Mouse (Mus musculus) left cerebral cortex, postnatal 25 days (tissue): ENCODE measurements around the gene Olfr12. TPM values are rescaled to one million over a fixed set of nuclear protein-coding genes. Genes with fewer than 3 reads are reported as not detected.

Source experiments
- DNase-seq, 2 experiments: peaks; one replicate each; pipeline ENCODE4 v3.0.0; 2022; ENCODE audit warnings: low spot score in 2 of 2, mixed read lengths in 1 of 2
- intact Hi-C: fragments of 180-260 bp; cut with DNase I; formaldehyde crosslinking; loops from one replicate; pipeline ENCODE4 v1.15.1; 2025
- total RNA-seq, 2 experiments: library from RNA; stranded (reverse); gene quantifications; 2 replicates each; pipeline ENCODE4 v1.2.3; 2021

The Olfr12 gene
- total RNA-seq, 2 experiments from 2014 or later: not detected

DNA sequence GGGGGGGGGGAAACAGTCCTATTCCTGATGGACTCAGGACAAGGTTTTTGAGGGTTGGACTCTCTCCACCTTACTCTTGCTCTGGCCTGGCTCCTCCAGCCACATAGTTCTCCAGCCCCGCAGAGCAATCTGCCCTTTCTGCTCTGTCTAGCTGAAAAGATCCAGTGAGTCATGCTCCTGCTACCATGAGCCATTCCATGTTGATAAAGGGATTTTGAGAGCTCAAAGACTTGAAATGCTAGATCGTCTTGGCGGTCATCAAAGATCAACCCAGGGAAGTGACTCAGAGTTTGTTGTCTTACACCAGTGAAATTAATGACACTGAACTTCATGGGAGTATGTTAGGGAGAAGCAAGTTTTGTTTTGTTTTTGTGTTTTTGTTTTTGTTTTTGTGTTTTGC, 51.8 kb downstream of the Olfr12 start:
- no peak for DNase-seq
- intact Hi-C loops: no loop called here

DNA sequence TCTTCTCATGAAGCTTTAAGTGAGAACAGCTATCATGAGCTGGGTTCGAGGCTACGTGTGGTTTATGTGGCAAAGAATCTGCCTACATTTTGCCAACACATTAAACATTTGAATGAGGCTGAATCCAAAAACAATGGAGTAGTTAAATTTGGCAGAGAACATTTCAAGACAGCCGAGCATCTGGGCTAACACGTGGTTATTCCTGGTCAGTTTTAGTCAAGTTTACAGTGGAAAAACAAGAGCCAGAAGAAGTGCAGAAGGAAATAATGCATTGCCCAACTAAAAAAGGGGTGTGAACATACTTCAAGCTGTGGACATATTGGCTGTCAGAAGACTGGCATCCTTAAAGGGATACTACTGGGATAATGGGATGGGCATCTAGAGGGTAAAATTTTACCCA, 53.7 kb downstream of the Olfr12 start:
- intact Hi-C loops: no loop called here
- peak in 1 of 2 experiments; percentile 38 for DNase-seq

Other genes with a start within 250 kb of the Olfr12 start
- gene Ndufa10, start 143.9 kb upstream of the Olfr12 start, total RNA-seq: 100 to 1,000 TPM; 212 to 217 TPM
- not detected for gene Olfr1416, start 132.7 kb upstream of the Olfr12 start, total RNA-seq
- gene Olfr1415, start 121.7 kb upstream of the Olfr12 start, total RNA-seq: not detected
- gene Olfr1414, start 99.1 kb upstream of the Olfr12 start, total RNA-seq: not detected
- not detected for gene Olfr1413, start 46.5 kb upstream of the Olfr12 start, total RNA-seq
- not detected for gene Olfr1412, start 32.0 kb upstream of the Olfr12 start, total RNA-seq
- gene Olfr1411, start 23.4 kb upstream of the Olfr12 start, total RNA-seq: not detected
- not detected for gene Olfr1410, start 12.0 kb upstream of the Olfr12 start, total RNA-seq
- 100 to 1,000 TPM; 232 to 248 TPM for gene Cops9, start 24.2 kb downstream of the Olfr12 start, total RNA-seq
- not detected for gene Otos, start 31.1 kb downstream of the Olfr12 start, total RNA-seq
- gene Gpc1, start 213.9 kb downstream of the Olfr12 start, total RNA-seq: 10 to 100 TPM; 73.8 to 81.8 TPM